Comparison of ENCODE assay signal across 9 mouse cellular contexts in the genomic region with DNA sequence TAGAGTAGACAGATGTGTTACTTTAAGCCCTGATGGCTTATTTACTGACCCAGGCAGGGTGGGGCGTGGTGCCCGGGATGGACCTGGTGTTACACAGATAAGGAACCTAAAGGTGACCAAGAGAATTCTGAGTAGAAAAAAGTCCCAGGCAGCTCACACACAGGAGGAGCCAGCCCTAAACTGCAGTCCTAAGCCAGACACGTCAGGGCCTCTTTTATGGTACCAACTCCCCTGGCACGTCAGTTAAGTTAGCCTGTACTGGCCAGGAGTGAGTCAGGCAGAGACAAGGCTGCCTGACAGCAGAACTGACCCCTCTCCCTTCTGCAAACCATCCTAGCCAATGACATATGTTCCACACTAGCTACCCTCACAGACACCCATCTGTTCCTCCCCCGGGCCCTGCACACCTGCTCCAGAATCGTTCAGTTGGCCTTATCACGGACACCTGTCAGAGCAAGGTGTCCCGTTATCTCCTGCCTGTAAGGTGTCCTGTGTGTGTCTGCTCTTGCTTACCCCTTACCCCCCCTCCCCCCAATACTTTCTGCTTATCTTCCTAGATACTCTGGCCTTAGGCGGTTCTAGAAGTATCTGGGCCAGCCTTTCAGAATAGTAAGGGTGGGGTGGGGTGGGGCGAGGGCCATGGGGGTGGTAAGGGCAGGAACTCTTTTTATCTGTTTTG.
A peak's percentile ranks its signal among the peaks of the same experiment; 100 is the strongest.
DNase-seq lines count a peak whose midpoint lies in the region; ATAC-seq and TF ChIP-seq lines count a peak whose summit lies in the region.
"Had no signal": no experiment of that assay in that cellular context is flagged by ENCODE, and none has a peak within 500 bp of the region (broad histone marks: within the 10 kb centered on the region; RNA-seq: fewer than 3 reads in every experiment).

No protein-coding gene starts in this region.

- H3K4me1 ChIP-seq in kidney, embryonic 16.5 days (ENCODE audit: insufficient read depth, low read length): peaks cover 35% of the 10 kb centered on the region
- peaks cover 16% of the 10 kb centered on the region for H3K4me1 ChIP-seq in bone marrow, adult 2 months (ENCODE audit: control insufficient read depth, insufficient read depth, low read length)
- H3K4me1 ChIP-seq in hindbrain, embryonic 15.5 days (replicated peaks): peaks cover 46% of the 10 kb centered on the region
- peaks cover 8% of the 10 kb centered on the region; the same call in 1 of the 2 replicates for H3K4me1 ChIP-seq in spleen, adult 2 months (ENCODE audit: control insufficient read depth, insufficient read depth, insufficient read length)

- no peak for TF ChIP-seq POLR2A in bone marrow, adult 2 months (IDR thresholded peaks at IDR 0.05; ENCODE audit: borderline replicate concordance, control insufficient read depth, low read depth, low read length)
- TF ChIP-seq POLR2A in spleen, adult 2 months (IDR thresholded peaks at IDR 0.05; ENCODE audit: low read depth, low read length): no peak

- no peak overlapping the region for H3K9ac ChIP-seq in kidney, embryonic 16.5 days (replicated peaks; ENCODE audit: low read length)
- no peak overlapping the region for H3K9ac ChIP-seq in hindbrain, embryonic 15.5 days

- no peaks in the 10 kb centered on the region for H3K9me3 ChIP-seq in kidney, embryonic 16.5 days (ENCODE audit: low read length)
- H3K9me3 ChIP-seq in hindbrain, embryonic 15.5 days: no peaks in the 10 kb centered on the region

- peak overlapping the region; percentile 72 for H3K27ac ChIP-seq in kidney, embryonic 16.5 days (ENCODE audit: low read length)
- peak overlapping the region; percentile 99 for H3K27ac ChIP-seq in bone marrow, adult 2 months (ENCODE audit: control insufficient read depth, insufficient read depth, low read depth, low read length, poor library complexity)
- 0 out of 2 replicates have a peak overlapping the region, but pooled peaks have one; percentile 15 for H3K27ac ChIP-seq in hindbrain, embryonic 15.5 days (replicated peaks)
- H3K27ac ChIP-seq in spleen, adult 2 months (ENCODE audit: insufficient read depth, low read length): peak overlapping the region; percentile 84; the same call in 1 of the 2 replicates
- H3K27ac ChIP-seq: left cerebral cortex, adult 2 months had no signal

- DNase-seq in kidney, adult 8-10 months: no peak
- no peak for DNase-seq in spleen, adult 2 months (ENCODE audit: low read depth in 1 of 2, low spot score in 2 of 2)
- DNase-seq in left cerebral cortex, adult 8-10 months (ENCODE audit: low spot score in 2 of 2): no peak
- DNase-seq in urinary bladder, adult 18-20 months (ENCODE audit: low spot score in 2 of 2): no peak
- DNase-seq in frontal cortex, adult 2 months (ENCODE audit: extremely low spot score in 1 of 2, low spot score in 1 of 2): no peak

- no peak for TF ChIP-seq CTCF in bone marrow, adult 2 months (IDR thresholded peaks at IDR 0.05; ENCODE audit: control insufficient read depth, insufficient read depth, low read length)
- no peak for TF ChIP-seq CTCF in spleen, adult 2 months (IDR thresholded peaks at IDR 0.05; ENCODE audit: extremely low read depth, insufficient read depth, insufficient read length, insufficient replicate concordance)

- ATAC-seq in kidney, embryonic 16.5 days (ENCODE audit: low FRiP score, low TSS enrichment): peak; percentile 24
- ATAC-seq in hindbrain, embryonic 15.5 days (ENCODE audit: low FRiP score, low read depth): no peak

- 50% methylated on average over 10 of the region's 10 CpGs for WGBS in kidney, embryonic 16.5 days
- WGBS in bone marrow, adult 2 months: 47% methylated on average over 10 of the region's 10 CpGs
- WGBS in hindbrain, embryonic 15.5 days: 61% methylated on average over 10 of the region's 10 CpGs
- WGBS in spleen, adult 2 months: 43% methylated on average over 10 of the region's 10 CpGs

- no peak overlapping the region for H3K4me2 ChIP-seq in kidney, embryonic 16.5 days (replicated peaks; ENCODE audit: low read depth, low read length)
- no peak overlapping the region for H3K4me2 ChIP-seq in hindbrain, embryonic 15.5 days

- 0 out of 2 replicates have a peak, but pooled peaks cover 5% of the 10 kb centered on the region for H3K36me3 ChIP-seq in kidney, embryonic 16.5 days (ENCODE audit: insufficient read depth, low read length)
- H3K36me3 ChIP-seq in hindbrain, embryonic 15.5 days: no peaks in the 10 kb centered on the region
- H3K36me3 ChIP-seq in spleen, adult 2 months (ENCODE audit: control insufficient read depth, insufficient read depth, low read length): no peaks in the 10 kb centered on the region

- H3K4me3 ChIP-seq in kidney, embryonic 16.5 days (ENCODE audit: low read length): no peak overlapping the region
- H3K4me3 ChIP-seq in bone marrow, adult 2 months (replicated peaks; ENCODE audit: control insufficient read depth, low read depth, low read length): no peak overlapping the region
- no peak overlapping the region for H3K4me3 ChIP-seq in hindbrain, embryonic 15.5 days
- no peak overlapping the region for H3K4me3 ChIP-seq in spleen, adult 2 months (ENCODE audit: extremely low read depth, insufficient read depth, insufficient read length)
- H3K4me3 ChIP-seq: left cerebral cortex, adult 2 months had no signal

- no peaks in the 10 kb centered on the region for H3K27me3 ChIP-seq in kidney, embryonic 16.5 days (ENCODE audit: insufficient read depth, low read length)
- H3K27me3 ChIP-seq in hindbrain, embryonic 15.5 days: no peaks in the 10 kb centered on the region
- no peaks in the 10 kb centered on the region for H3K27me3 ChIP-seq in spleen, adult 2 months (ENCODE audit: control insufficient read depth, insufficient read depth, low read length)

Comparison
In these comparisons a context has a peak if more than half of its experiments do, and no peak if none do; other contexts are left out.
1. H3K27ac ChIP-seq: peak in every context shown above with its lines; median percentile 99 in bone marrow, adult 2 months; 84 in spleen, adult 2 months; 72 in kidney, embryonic 16.5 days; 15 in hindbrain, embryonic 15.5 days.